12 mouse cellular contexts compared by ENCODE assay signal in genomic region chr13:68593797-68594196, GRCm38 (mm10). TPM values are rescaled to one million over a fixed set of nuclear protein-coding genes. Genes with fewer than 3 reads are reported as not detected.
DNase-seq lines count a peak whose midpoint lies in the region; ATAC-seq and TF ChIP-seq lines count a peak whose summit lies in the region.
"Had no signal": no experiment of that assay in that cellular context is flagged by ENCODE, and none has a peak within 500 bp of the region (broad histone marks: within the 10 kb centered on the region; RNA-seq: fewer than 3 reads in every experiment).

No protein-coding gene starts in this region.

- H3K27me3 ChIP-seq in hindbrain, embryonic 11.5 days (ENCODE audit: control insufficient read depth, insufficient read depth, low read length): no peaks in the 10 kb centered on the region
- no peaks in the 10 kb centered on the region for H3K27me3 ChIP-seq in hindbrain, embryonic 13.5 days
- H3K27me3 ChIP-seq in lung, postnatal 0 days (replicated peaks; ENCODE audit: insufficient read depth, low read length): no peaks in the 10 kb centered on the region
- no peaks in the 10 kb centered on the region for H3K27me3 ChIP-seq in MEL (ENCODE audit: control insufficient read depth in 1 of 2, insufficient read depth in 2 of 2, low read length in 2 of 2)
- H3K27me3 ChIP-seq in embryonic facial prominence, embryonic 14.5 days (replicated peaks; ENCODE audit: control insufficient read depth, insufficient read depth, low read length): no peaks in the 10 kb centered on the region
- H3K27me3 ChIP-seq: liver, embryonic 13.5 days; midbrain, embryonic 13.5 days had no signal

- no peaks in the 10 kb centered on the region for H3K79me2 ChIP-seq in MEL (ENCODE audit: control insufficient read depth, insufficient read depth, low read length, poor library complexity)

- no peak overlapping the region for H3K9ac ChIP-seq in hindbrain, embryonic 11.5 days (ENCODE audit: low read depth, low read length)
- H3K9ac ChIP-seq in hindbrain, embryonic 13.5 days: no peak overlapping the region
- H3K9ac ChIP-seq in lung, postnatal 0 days (replicated peaks; ENCODE audit: low read depth): no peak overlapping the region
- no peak overlapping the region for H3K9ac ChIP-seq in MEL (ENCODE audit: control insufficient read depth, low read depth, low read length, poor library complexity, severe bottlenecking)
- H3K9ac ChIP-seq in embryonic facial prominence, embryonic 14.5 days (ENCODE audit: low read depth, low read length): no peak overlapping the region
- H3K9ac ChIP-seq: heart, embryonic 12.5 days; liver, embryonic 13.5 days; midbrain, embryonic 13.5 days had no signal

- no peaks in the 10 kb centered on the region for H3K9me3 ChIP-seq in hindbrain, embryonic 11.5 days (ENCODE audit: control insufficient read depth, low read length)
- no peaks in the 10 kb centered on the region for H3K9me3 ChIP-seq in hindbrain, embryonic 13.5 days
- no peaks in the 10 kb centered on the region for H3K9me3 ChIP-seq in lung, postnatal 0 days (ENCODE audit: low read length)
- no peaks in the 10 kb centered on the region for H3K9me3 ChIP-seq in MEL (replicated peaks; ENCODE audit: insufficient read depth, low read length)
- no peaks in the 10 kb centered on the region for H3K9me3 ChIP-seq in embryonic facial prominence, embryonic 14.5 days (ENCODE audit: control insufficient read depth, low read length)
- H3K9me3 ChIP-seq: liver, embryonic 13.5 days; midbrain, embryonic 13.5 days had no signal

- TF ChIP-seq CTCF in lung, postnatal 0 days (IDR thresholded peaks at IDR 0.05): peak; percentile 64
- no peak for TF ChIP-seq CTCF in lung, adult 2 months (IDR thresholded peaks at IDR 0.05; ENCODE audit: insufficient read depth, low read length)
- peak in 1 of 3 experiments; percentile 26; a peak in 2 of 6 replicates for TF ChIP-seq CTCF in MEL (IDR thresholded peaks at IDR 0.05 in 2 of 3, conservative IDR thresholded peaks at IDR 0.05 in 1 of 3; ENCODE audit: control insufficient read depth in 1 of 3, insufficient read depth in 1 of 3, low read depth in 2 of 3, low read length in 3 of 3, poor library complexity in 1 of 3, severe bottlenecking in 1 of 3)

- H3K27ac ChIP-seq in hindbrain, embryonic 11.5 days (ENCODE audit: low read depth, low read length): no peak overlapping the region
- H3K27ac ChIP-seq in hindbrain, embryonic 13.5 days: no peak overlapping the region
- no peak overlapping the region for H3K27ac ChIP-seq in lung, postnatal 0 days (ENCODE audit: low read length)
- H3K27ac ChIP-seq in MEL (ENCODE audit: control insufficient read depth, low read depth, low read length): no peak overlapping the region
- H3K27ac ChIP-seq in embryonic facial prominence, embryonic 14.5 days (replicated peaks; ENCODE audit: low read depth, low read length): no peak overlapping the region
- H3K27ac ChIP-seq: liver, embryonic 13.5 days; midbrain, embryonic 13.5 days had no signal

- TF ChIP-seq RAD21 in MEL (IDR thresholded peaks at IDR 0.05; ENCODE audit: low read depth, low read length): peak; percentile 23

- H3K4me2 ChIP-seq in hindbrain, embryonic 11.5 days (replicated peaks; ENCODE audit: low read depth, low read length): no peak overlapping the region
- H3K4me2 ChIP-seq in hindbrain, embryonic 13.5 days: no peak overlapping the region
- H3K4me2 ChIP-seq in lung, postnatal 0 days (replicated peaks; ENCODE audit: low read depth, low read length): no peak overlapping the region
- no peak overlapping the region for H3K4me2 ChIP-seq in embryonic facial prominence, embryonic 14.5 days (ENCODE audit: low read depth, low read length)
- H3K4me2 ChIP-seq: heart, embryonic 12.5 days; liver, embryonic 13.5 days; midbrain, embryonic 13.5 days had no signal

- peak; percentile 40 for DNase-seq in hindbrain, embryonic 11.5 days (ENCODE audit: low spot score)
- peak; percentile 37 for DNase-seq in lung, postnatal 0 days (ENCODE audit: low spot score)
- DNase-seq in lung, adult 2 months: no peak
- DNase-seq in MEL (ENCODE audit: low read depth, low spot score): peak; percentile 22
- peak; percentile 38 for DNase-seq in embryonic facial prominence, embryonic 14.5 days (ENCODE audit: low spot score)
- DNase-seq in layer of hippocampus, adult 8-10 months (ENCODE audit: low spot score in 2 of 2): no peak
- no peak for DNase-seq in thymus, postnatal 0 days (ENCODE audit: low spot score)
- DNase-seq: liver, embryonic 13.5 days; thymus, postnatal 4 days had no signal

- H3K36me3 ChIP-seq in hindbrain, embryonic 11.5 days (ENCODE audit: control insufficient read depth, insufficient read depth, low read length): 0 out of 2 replicates have a peak, but pooled peaks cover 5% of the 10 kb centered on the region
- peaks cover 44% of the 10 kb centered on the region for H3K36me3 ChIP-seq in hindbrain, embryonic 13.5 days
- H3K36me3 ChIP-seq in lung, postnatal 0 days (ENCODE audit: insufficient read depth, low read length): peaks cover 27% of the 10 kb centered on the region
- H3K36me3 ChIP-seq in MEL (ENCODE audit: control insufficient read depth in 1 of 2, insufficient read depth in 2 of 2, low read length in 2 of 2): peaks cover 0 to 4% of the 10 kb centered on the region in 2 experiments; a peak in 2 of 4 replicates
- H3K36me3 ChIP-seq in embryonic facial prominence, embryonic 14.5 days (ENCODE audit: control insufficient read depth, insufficient read depth, low read length): peaks cover 44% of the 10 kb centered on the region

- TF ChIP-seq POLR2A in lung, adult 2 months (IDR thresholded peaks at IDR 0.05; ENCODE audit: borderline replicate concordance, extremely low read depth, low read depth, low read length): no peak
- no peak for TF ChIP-seq POLR2A in MEL (IDR thresholded peaks at IDR 0.05; ENCODE audit: control insufficient read depth in 1 of 2, insufficient read depth in 1 of 2, low read depth in 1 of 2, low read length in 2 of 2, poor library complexity in 1 of 2)

- WGBS in hindbrain, embryonic 11.5 days: 83% methylated on average over 1 of the region's 1 CpGs
- whole genome bisulfite sequencing in hindbrain, embryonic 13.5 days: 82% methylated on average over 1 of the region's 1 CpGs
- WGBS in lung, postnatal 0 days: 79% methylated on average over 1 of the region's 1 CpGs
- 75% methylated on average over 1 of the region's 1 CpGs for WGBS in lung, adult 2 months
- 68% methylated on average over 1 of the region's 1 CpGs for WGBS in embryonic facial prominence, embryonic 14.5 days

- H3K4me3 ChIP-seq in hindbrain, embryonic 11.5 days (ENCODE audit: low read depth, low read length): no peak overlapping the region
- H3K4me3 ChIP-seq in hindbrain, embryonic 13.5 days: no peak overlapping the region
- H3K4me3 ChIP-seq in lung, postnatal 0 days (ENCODE audit: low read depth, low read length): no peak overlapping the region
- H3K4me3 ChIP-seq in lung, adult 2 months (replicated peaks; ENCODE audit: extremely low read depth, low read depth, low read length): no peak overlapping the region
- H3K4me3 ChIP-seq in MEL (ENCODE audit: control insufficient read depth in 1 of 2, insufficient read depth in 1 of 2, low read depth in 2 of 2, low read length in 2 of 2): no peak overlapping the region
- H3K4me3 ChIP-seq in embryonic facial prominence, embryonic 14.5 days (ENCODE audit: low read depth, low read length): no peak overlapping the region
- H3K4me3 ChIP-seq: heart, embryonic 12.5 days; liver, embryonic 13.5 days; midbrain, embryonic 13.5 days had no signal

- no peak for TF ChIP-seq EP300 in lung, postnatal 0 days (IDR thresholded peaks at IDR 0.05)
- no peak for TF ChIP-seq EP300 in MEL (IDR thresholded peaks at IDR 0.05; ENCODE audit: low read depth in 1 of 2, low read length in 2 of 2)

- ATAC-seq in hindbrain, embryonic 11.5 days (ENCODE audit: low FRiP score): no peak; the same call in 1 of the 2 replicates
- ATAC-seq in hindbrain, embryonic 13.5 days (ENCODE audit: low FRiP score): no peak
- no peak for ATAC-seq in lung, postnatal 0 days
- ATAC-seq in embryonic facial prominence, embryonic 14.5 days (ENCODE audit: low read depth): no peak
- ATAC-seq: midbrain, embryonic 13.5 days had no signal

- H3K4me1 ChIP-seq in hindbrain, embryonic 11.5 days (replicated peaks; ENCODE audit: control insufficient read depth, insufficient read depth, low read length): no peaks in the 10 kb centered on the region
- 0 out of 2 replicates have a peak, but pooled peaks cover 6% of the 10 kb centered on the region for H3K4me1 ChIP-seq in hindbrain, embryonic 13.5 days (replicated peaks)
- H3K4me1 ChIP-seq in lung, postnatal 0 days (ENCODE audit: insufficient read depth, low read depth, low read length): no peaks in the 10 kb centered on the region
- peaks cover 2% of the 10 kb centered on the region; the same call in 1 of the 2 replicates for H3K4me1 ChIP-seq in lung, adult 2 months (ENCODE audit: control insufficient read depth, insufficient read depth, low read length)
- no peaks in the 10 kb centered on the region for H3K4me1 ChIP-seq in MEL (ENCODE audit: control insufficient read depth in 1 of 2, insufficient read depth in 2 of 2, low read length in 2 of 2)
- no peaks in the 10 kb centered on the region for H3K4me1 ChIP-seq in embryonic facial prominence, embryonic 14.5 days (ENCODE audit: control insufficient read depth, insufficient read depth, low read length)

RNA-seq across cellular contexts. Expression of gene 1700001L19Rik, which starts 3.4 kb away (rescaled TPM):
- polyA plus RNA-seq in hindbrain, embryonic 11.5 days (2014; fragmentation: Nextera tagmentation; extraction: Ambion mirVana): 1.5 and 1.9 TPM in 2 replicates
- polyA plus RNA-seq in hindbrain, embryonic 13.5 days (2015; fragmentation: Nextera tagmentation; extraction: Ambion mirVana): 3.4 and 3.5 TPM in 2 replicates
- polyA plus RNA-seq in lung, postnatal 0 days (2015; fragmentation: Nextera tagmentation; extraction: Ambion mirVana): 4.5 and 5.2 TPM in 2 replicates
- polyA plus RNA-seq in lung, adult 2 months (2012; rRNA removed): 0.94 and 1.7 TPM in 2 replicates
- not detected in 2 replicates for total RNA-seq in MEL (2012; rRNA removed)
- polyA plus RNA-seq in MEL (2012; ENCODE audit: insufficient read depth in 1 of 2, insufficient read length in 2 of 2, low read depth in 1 of 2, low replicate concordance in 2 of 2, missing spikeins in 1 of 2): not detected
- 1.4 and 2.5 TPM in 2 replicates for polyA plus RNA-seq in embryonic facial prominence, embryonic 14.5 days (2014; fragmentation: Nextera tagmentation; extraction: Ambion mirVana)
- 10 to 100 TPM; 14.5 to 21.3 (median 17.4) TPM for total RNA-seq in layer of hippocampus, adult 8-10 months (2022)
- polyA plus RNA-seq in thymus, postnatal 0 days (2015; fragmentation: Nextera tagmentation; extraction: Ambion mirVana): 0.10 TPM in 1 of 2 replicates, not detected in the other
- polyA plus RNA-seq: liver, embryonic 13.5 days had no signal

RNA-seq across cellular contexts. Expression of gene Fastkd3, which starts 11.8 kb away (rescaled TPM):
- polyA plus RNA-seq in hindbrain, embryonic 11.5 days (2014; fragmentation: Nextera tagmentation; extraction: Ambion mirVana): 38.4 and 38.8 TPM in 2 replicates
- 22.7 and 25.9 TPM in 2 replicates for polyA plus RNA-seq in hindbrain, embryonic 13.5 days (2015; fragmentation: Nextera tagmentation; extraction: Ambion mirVana)
- polyA plus RNA-seq in lung, postnatal 0 days (2015; fragmentation: Nextera tagmentation; extraction: Ambion mirVana): 14.1 and 14.4 TPM in 2 replicates
- 7.7 and 8.5 TPM in 2 replicates for polyA plus RNA-seq in lung, adult 2 months (2012; rRNA removed)
- 16.7 and 18.8 TPM in 2 replicates for total RNA-seq in MEL (2012; rRNA removed)
- polyA plus RNA-seq in MEL (2012; ENCODE audit: insufficient read depth in 1 of 2, insufficient read length in 2 of 2, low read depth in 1 of 2, low replicate concordance in 2 of 2, missing spikeins in 1 of 2): 10 to 100 TPM in 1 of 2 experiments, not detected in 1; 21.5 TPM
- 25.1 and 27.1 TPM in 2 replicates for polyA plus RNA-seq in embryonic facial prominence, embryonic 14.5 days (2014; fragmentation: Nextera tagmentation; extraction: Ambion mirVana)
- total RNA-seq in layer of hippocampus, adult 8-10 months (2022): 10 to 100 TPM; 15.7 to 20.0 (median 17.5) TPM
- 27.0 and 30.3 TPM in 2 replicates for polyA plus RNA-seq in thymus, postnatal 0 days (2015; fragmentation: Nextera tagmentation; extraction: Ambion mirVana)

RNA-seq across cellular contexts. Expression of gene Mtrr, which starts 11.8 kb away (rescaled TPM):
- polyA plus RNA-seq in hindbrain, embryonic 11.5 days (2014; fragmentation: Nextera tagmentation; extraction: Ambion mirVana): 17.2 and 17.4 TPM in 2 replicates
- polyA plus RNA-seq in hindbrain, embryonic 13.5 days (2015; fragmentation: Nextera tagmentation; extraction: Ambion mirVana): 12.8 and 12.9 TPM in 2 replicates
- polyA plus RNA-seq in lung, postnatal 0 days (2015; fragmentation: Nextera tagmentation; extraction: Ambion mirVana): 9.7 and 10.7 TPM in 2 replicates
- 7.8 and 9.8 TPM in 2 replicates for polyA plus RNA-seq in lung, adult 2 months (2012; rRNA removed)
- total RNA-seq in MEL (2012; rRNA removed): 16.3 and 20.8 TPM in 2 replicates
- polyA plus RNA-seq in MEL (2012; ENCODE audit: insufficient read depth in 1 of 2, insufficient read length in 2 of 2, low read depth in 1 of 2, low replicate concordance in 2 of 2, missing spikeins in 1 of 2): 10 to 100 TPM in 1 of 2 experiments, not detected in 1; 18.0 TPM
- 13.6 and 15.7 TPM in 2 replicates for polyA plus RNA-seq in embryonic facial prominence, embryonic 14.5 days (2014; fragmentation: Nextera tagmentation; extraction: Ambion mirVana)
- 10 to 100 TPM; 20.8 to 29.1 (median 23.7) TPM for total RNA-seq in layer of hippocampus, adult 8-10 months (2022)
- 15.1 and 16.7 TPM in 2 replicates for polyA plus RNA-seq in thymus, postnatal 0 days (2015; fragmentation: Nextera tagmentation; extraction: Ambion mirVana)

Comparison
In these comparisons a context has a peak if more than half of its experiments do, and no peak if none do; other contexts are left out.
1. DNase-seq: peak in hindbrain, embryonic 11.5 days (single experiment), lung, postnatal 0 days (single experiment), MEL (single experiment) and embryonic facial prominence, embryonic 14.5 days (single experiment); none in lung, adult 2 months (single experiment), layer of hippocampus, adult 8-10 months (0 of 2) and thymus, postnatal 0 days (single experiment).